Mouse (Mus musculus) stomach, postnatal 0 days (tissue): ENCODE measurements around the gene Tgfbr1.

ENCODE experiments used
- CTCF ChIP-seq: IDR thresholded peaks from 2 replicates; pipeline ENCODE4 v1.5.1; 2016; ENCODE audit warnings: antibody characterized with exemption, low read depth, mild to moderate bottlenecking, moderate library complexity
- EP300 ChIP-seq: optimal IDR thresholded peaks from 2 replicates; pipeline ENCODE3; 2016; ENCODE audit warnings: antibody characterized with exemption

DNA sequence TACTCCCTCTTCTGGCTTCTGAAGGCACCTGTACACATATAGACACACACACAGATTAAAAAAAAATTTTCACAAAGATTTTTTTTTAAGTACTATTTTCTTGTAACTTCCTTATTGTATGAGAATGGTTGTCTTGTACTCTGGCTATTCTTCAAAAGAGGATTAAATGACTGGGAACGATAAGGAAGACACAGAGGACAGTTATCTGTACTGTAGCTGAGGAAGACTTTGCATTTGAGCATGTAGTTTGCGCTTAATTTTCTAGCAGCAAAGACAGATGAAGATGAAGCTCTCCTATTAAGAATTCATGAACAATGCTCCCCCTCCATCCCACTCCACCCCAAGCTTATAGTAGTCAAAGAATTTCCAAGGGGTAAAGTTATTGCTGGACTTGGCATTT, 9.6 kb downstream of the Tgfbr1 start:
- no peak for TF ChIP-seq CTCF
- no peak for TF ChIP-seq EP300
